Mouse (Mus musculus): ENCODE results near the gene Gbp2. TPM values are rescaled to one million over a fixed set of nuclear protein-coding genes. Genes with fewer than 3 reads are reported as not detected.
A peak's percentile ranks its signal among the peaks of the same experiment; 100 is the strongest.

Gbp2 gene
- 0.98 and 1.6 TPM in 2 replicates for polyA plus RNA-seq (2015; fragmentation: Nextera tagmentation; extraction: Ambion mirVana)

- ATAC-seq (ENCODE audit: extremely low read depth, insufficient number of reproducible peaks, low FRiP score, low TSS enrichment) = no peak; the same call in 1 of the 2 replicates
- peak within 1 kb of the TSS; percentile 42 for H3K4me3 ChIP-seq
- H3K27ac ChIP-seq (replicated peaks) = peak within 1 kb of the TSS; percentile 29; the same call in 1 of the 2 replicates
- H3K4me1 ChIP-seq = peaks cover 12% of the 10 kb centered on the region
- H3K36me3 ChIP-seq = no peaks in the 10 kb centered on the region
- 47% methylated on average over 4 of the region's 4 CpGs for WGBS
- peak within 1 kb of the TSS; percentile 66 for H3K4me2 ChIP-seq
- H3K9me3 ChIP-seq = no peaks in the 10 kb centered on the region
- peak within 1 kb of the TSS; percentile 50 for H3K9ac ChIP-seq
- H3K27me3 ChIP-seq (replicated peaks) = no peaks in the 10 kb centered on the region
Observed at GRCm38 (mm10) chr3:142620111-142620955, at the start of gene Gbp2. Gene Gbp2 (plus strand): TSS chr3:142620602.

- no peak for ATAC-seq (ENCODE audit: extremely low read depth, insufficient number of reproducible peaks, low FRiP score, low TSS enrichment)
- Histone ChIP-seq H3K4me2 (no peak overlapping the region), H3K36me3 (no peaks in the 10 kb centered on the region), H3K9ac (no peak overlapping the region), H3K27me3 (replicated peaks) (no peaks in the 10 kb centered on the region), H3K4me1 (no peaks in the 10 kb centered on the region), H3K9me3 (no peaks in the 10 kb centered on the region), H3K27ac (replicated peaks) (no peak overlapping the region), H3K4me3 (no peak overlapping the region)
- whole genome bisulfite sequencing = 85% methylated on average over 4 of the region's 4 CpGs
Observed at GRCm38 (mm10) chr3:142570738-142571137, 49.7 kb upstream of the Gbp2 start.

- Histone ChIP-seq H3K36me3 (no peaks in the 10 kb centered on the region), H3K9ac (no peak overlapping the region), H3K27me3 (replicated peaks) (no peaks in the 10 kb centered on the region), H3K4me2 (no peak overlapping the region), H3K4me3 (no peak overlapping the region), H3K9me3 (no peaks in the 10 kb centered on the region), H3K4me1 (no peaks in the 10 kb centered on the region), H3K27ac (replicated peaks) (no peak overlapping the region)
- no peak for ATAC-seq (ENCODE audit: extremely low read depth, insufficient number of reproducible peaks, low FRiP score, low TSS enrichment)
- WGBS = 63% methylated on average over 3 of the region's 3 CpGs
Observed at GRCm38 (mm10) chr3:142577108-142577507, 43.3 kb upstream of the Gbp2 start.

DNA sequence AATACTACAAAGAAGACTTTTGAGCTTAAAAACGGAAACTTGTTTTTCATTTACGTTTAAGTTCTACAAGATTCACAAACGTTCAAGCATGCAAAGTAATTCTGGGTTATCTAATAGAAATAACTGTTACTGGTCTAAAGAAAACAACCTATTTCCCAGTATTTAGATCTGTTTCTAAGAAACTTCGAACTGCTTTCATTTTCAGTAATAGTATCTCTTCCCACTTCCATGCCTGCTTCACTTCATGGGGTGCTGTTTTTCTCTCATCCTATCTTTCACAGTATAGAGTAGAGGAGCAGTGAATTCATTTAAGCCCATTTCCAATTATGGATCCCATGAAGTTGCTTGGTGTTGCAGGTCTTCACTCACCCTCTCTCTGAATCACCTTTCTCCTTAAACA is 42.1 kb upstream of the Gbp2 start:
- H3K27me3 ChIP-seq (replicated peaks) = no peaks in the 10 kb centered on the region
- WGBS = 74% methylated on average over 4 of the region's 4 CpGs
- H3K9me3 ChIP-seq = no peaks in the 10 kb centered on the region
- no peak for ATAC-seq (ENCODE audit: extremely low read depth, insufficient number of reproducible peaks, low FRiP score, low TSS enrichment)
- H3K27ac ChIP-seq (replicated peaks) = no peak overlapping the region
- H3K36me3 ChIP-seq = no peaks in the 10 kb centered on the region
- no peak overlapping the region for H3K9ac ChIP-seq
- no peak overlapping the region for H3K4me3 ChIP-seq
- no peaks in the 10 kb centered on the region for H3K4me1 ChIP-seq
- H3K4me2 ChIP-seq = no peak overlapping the region

- 72% methylated on average over 4 of the region's 4 CpGs for WGBS
- H3K4me3 ChIP-seq = no peak overlapping the region
Observed at GRCm38 (mm10) chr3:142583067-142583466, 37.3 kb upstream of the Gbp2 start.

DNA sequence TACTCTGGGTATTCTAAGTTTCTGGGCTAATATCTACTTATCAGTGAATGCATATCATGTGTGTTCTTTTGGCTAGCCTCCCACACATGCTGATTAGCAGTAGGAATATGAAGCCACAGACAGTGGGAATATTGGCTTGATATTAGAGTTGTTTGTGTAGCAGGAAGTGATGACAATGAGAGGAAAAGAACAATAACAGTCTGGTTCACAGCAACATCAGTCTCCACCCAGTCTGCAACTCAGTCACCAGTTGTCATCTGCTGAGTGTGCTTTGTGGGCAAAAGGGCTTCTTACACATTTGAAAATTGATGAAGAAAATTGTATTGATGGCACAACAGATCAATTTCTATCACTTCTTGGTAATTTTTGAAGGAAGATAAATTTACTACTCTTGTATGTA is 33.0 kb upstream of the Gbp2 start:
- Histone ChIP-seq H3K9ac (no peak overlapping the region), H3K36me3 (no peaks in the 10 kb centered on the region), H3K9me3 (no peaks in the 10 kb centered on the region), H3K4me1 (no peaks in the 10 kb centered on the region), H3K4me2 (no peak overlapping the region), H3K27me3 (replicated peaks) (no peaks in the 10 kb centered on the region), H3K4me3 (no peak overlapping the region), H3K27ac (replicated peaks) (no peak overlapping the region)
- ATAC-seq (ENCODE audit: extremely low read depth, insufficient number of reproducible peaks, low FRiP score, low TSS enrichment) = no peak

More at GRCm38 (mm10) chr3:142583067-142583466, 37.3 kb upstream of the Gbp2 start:
- no peaks in the 10 kb centered on the region for H3K27me3 ChIP-seq (replicated peaks)
- H3K9me3 ChIP-seq = no peaks in the 10 kb centered on the region
- no peak overlapping the region for H3K9ac ChIP-seq
- no peaks in the 10 kb centered on the region for H3K36me3 ChIP-seq
- no peaks in the 10 kb centered on the region for H3K4me1 ChIP-seq
- no peak for ATAC-seq (ENCODE audit: extremely low read depth, insufficient number of reproducible peaks, low FRiP score, low TSS enrichment)
- no peak overlapping the region for H3K4me2 ChIP-seq
- H3K27ac ChIP-seq (replicated peaks) = no peak overlapping the region

DNA sequence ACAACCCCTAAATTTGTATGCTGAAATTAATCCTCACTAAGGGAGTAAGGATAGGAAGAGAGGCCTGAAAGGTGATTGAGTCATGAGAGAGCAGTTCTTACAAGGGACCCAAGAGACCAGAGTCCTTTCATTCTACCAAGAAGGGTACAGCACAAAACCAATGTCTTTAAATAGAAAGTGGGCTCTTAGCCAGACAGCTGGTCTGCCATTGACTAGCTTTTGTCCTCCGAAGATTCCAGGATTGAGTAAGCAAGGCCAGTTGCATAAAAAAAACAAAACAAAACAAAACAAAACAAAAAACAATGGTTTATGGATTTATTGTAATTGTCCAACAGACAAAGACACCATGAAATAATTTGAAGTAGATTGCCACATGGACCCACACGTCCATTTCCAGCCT is 31.5 kb upstream of the Gbp2 start:
- no peaks in the 10 kb centered on the region for H3K9me3 ChIP-seq
- no peaks in the 10 kb centered on the region for H3K27me3 ChIP-seq (replicated peaks)
- WGBS = 64% methylated on average over 2 of the region's 2 CpGs
- H3K27ac ChIP-seq (replicated peaks) = no peak overlapping the region
- no peak overlapping the region for H3K4me2 ChIP-seq
- no peaks in the 10 kb centered on the region for H3K36me3 ChIP-seq
- H3K4me3 ChIP-seq = no peak overlapping the region
- no peaks in the 10 kb centered on the region for H3K4me1 ChIP-seq
- no peak overlapping the region for H3K9ac ChIP-seq
- ATAC-seq (ENCODE audit: extremely low read depth, insufficient number of reproducible peaks, low FRiP score, low TSS enrichment) = no peak

GRCm38 (mm10) chr3:142590431-142591067 is 29.9 kb upstream of the Gbp2 start:
- H3K4me3 ChIP-seq = no peak overlapping the region
- no peak overlapping the region for H3K27ac ChIP-seq (replicated peaks)
- H3K4me1 ChIP-seq = no peaks in the 10 kb centered on the region
- ATAC-seq (ENCODE audit: extremely low read depth, insufficient number of reproducible peaks, low FRiP score, low TSS enrichment) = no peak
- H3K27me3 ChIP-seq (replicated peaks) = no peaks in the 10 kb centered on the region
- H3K4me2 ChIP-seq = no peak overlapping the region
- H3K36me3 ChIP-seq = no peaks in the 10 kb centered on the region
- H3K9me3 ChIP-seq = no peaks in the 10 kb centered on the region
- H3K9ac ChIP-seq = no peak overlapping the region
- WGBS = 67% methylated on average over 4 of the region's 4 CpGs

DNA sequence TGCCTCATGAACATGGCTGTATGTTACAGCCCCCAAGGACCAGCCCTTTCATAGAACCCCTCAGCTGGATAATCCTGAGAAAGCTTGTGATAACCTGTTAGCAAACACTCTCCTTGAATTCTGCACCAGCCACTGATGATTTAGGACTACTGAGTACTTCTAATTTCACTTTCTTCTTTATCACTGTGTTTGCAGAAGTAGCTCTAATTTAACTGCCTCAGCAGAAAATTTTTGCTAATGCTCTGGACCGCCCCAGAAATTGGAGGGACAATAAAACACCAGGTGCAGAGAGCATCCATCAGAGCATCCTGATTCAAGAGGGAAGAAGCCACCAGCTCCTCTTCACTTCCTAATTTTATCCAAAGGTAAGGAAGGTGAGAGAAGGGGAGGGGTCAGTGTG is 25.9 kb upstream of the Gbp2 start, which contains the start of gene Gbp2b:
Gene Gbp2b (plus strand): TSS at position 301 of the 400 bp plus-strand sequence.
- ATAC-seq (ENCODE audit: extremely low read depth, insufficient number of reproducible peaks, low FRiP score, low TSS enrichment) = no peak
- Histone ChIP-seq H3K4me1 (no peaks in the 10 kb centered on the region), H3K27ac (replicated peaks) (no peak within 1 kb of the TSS), H3K36me3 (no peaks in the 10 kb centered on the region), H3K9ac (no peak within 1 kb of the TSS), H3K27me3 (replicated peaks) (no peaks in the 10 kb centered on the region), H3K4me2 (no peak within 1 kb of the TSS), H3K4me3 (no peak within 1 kb of the TSS), H3K9me3 (no peaks in the 10 kb centered on the region)
- WGBS = 64% methylated on average over 1 of the region's 1 CpGs

DNA sequence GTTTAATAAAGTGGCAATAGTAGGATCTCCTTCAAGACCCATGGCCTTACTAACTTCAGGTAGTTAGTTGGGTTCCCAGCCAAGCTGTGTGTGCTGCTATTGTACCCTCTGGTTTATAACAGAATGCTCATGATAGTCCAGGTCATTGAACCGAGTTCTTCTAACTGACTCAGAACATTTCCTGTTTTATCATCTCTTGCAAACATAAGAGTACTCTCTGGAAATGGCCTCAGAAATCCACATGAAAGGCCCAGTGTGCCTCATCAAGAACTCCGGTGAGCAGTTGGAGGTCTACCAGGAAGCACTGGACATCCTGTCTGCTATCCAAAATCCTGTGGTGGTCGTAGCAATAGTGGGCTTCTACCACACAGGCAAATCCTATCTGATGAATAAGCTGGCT is 22.5 kb upstream of the Gbp2 start:
- Histone ChIP-seq H3K9ac (no peak overlapping the region), H3K27me3 (replicated peaks) (no peaks in the 10 kb centered on the region), H3K4me2 (no peak overlapping the region), H3K36me3 (no peaks in the 10 kb centered on the region), H3K4me1 (no peaks in the 10 kb centered on the region), H3K9me3 (no peaks in the 10 kb centered on the region), H3K27ac (replicated peaks) (no peak overlapping the region), H3K4me3 (no peak overlapping the region)
- 56% methylated on average over 3 of the region's 3 CpGs for WGBS
- ATAC-seq (ENCODE audit: extremely low read depth, insufficient number of reproducible peaks, low FRiP score, low TSS enrichment) = no peak

DNA sequence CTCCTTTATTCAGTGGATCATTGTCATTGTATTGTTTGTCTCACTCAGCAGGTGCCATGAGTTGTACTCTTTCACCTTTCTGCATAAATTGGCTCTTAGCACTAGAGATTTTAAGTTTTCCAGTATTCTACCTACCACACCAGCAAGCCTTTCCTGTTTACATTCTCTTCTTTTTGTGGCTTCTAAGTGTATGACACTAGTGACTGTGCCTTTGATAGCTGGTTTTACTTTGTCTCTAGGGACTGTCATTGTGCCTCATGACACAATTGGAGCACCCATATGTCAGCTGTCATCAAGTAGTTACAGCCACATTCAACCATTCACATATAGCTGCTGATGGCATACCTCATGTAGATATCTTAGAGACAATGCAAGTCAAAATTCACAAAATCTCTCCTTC is 18.7 kb upstream of the Gbp2 start:
- Histone ChIP-seq H3K4me2 (no peak overlapping the region), H3K9ac (no peak overlapping the region), H3K27ac (replicated peaks) (no peak overlapping the region), H3K4me1 (no peaks in the 10 kb centered on the region), H3K4me3 (no peak overlapping the region), H3K27me3 (replicated peaks) (no peaks in the 10 kb centered on the region), H3K36me3 (no peaks in the 10 kb centered on the region), H3K9me3 (no peaks in the 10 kb centered on the region)
- no peak for ATAC-seq (ENCODE audit: extremely low read depth, insufficient number of reproducible peaks, low FRiP score, low TSS enrichment)

DNA sequence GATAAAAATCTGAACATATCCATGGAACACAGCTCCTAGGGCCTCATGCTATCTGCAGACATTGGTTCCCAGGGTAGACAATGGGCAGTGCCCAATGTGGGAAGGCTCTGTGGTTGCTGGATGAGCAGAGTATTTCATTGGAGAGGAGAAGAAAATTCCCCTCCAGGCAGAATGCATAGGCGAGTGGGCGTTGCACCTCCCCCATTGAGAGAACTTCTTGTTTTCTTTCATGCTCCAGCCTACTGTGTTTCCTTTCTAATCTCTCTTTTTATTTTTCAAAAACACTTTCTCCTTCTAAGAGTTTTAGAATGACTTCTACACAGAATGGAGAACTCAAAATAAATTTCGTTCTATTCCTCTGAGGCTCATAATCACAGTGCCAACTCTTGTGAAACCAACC is 1.7 kb upstream of the Gbp2 start:
- 80% methylated on average over 3 of the region's 3 CpGs for WGBS
- no peaks in the 10 kb centered on the region for H3K9me3 ChIP-seq
- H3K27me3 ChIP-seq (replicated peaks) = no peaks in the 10 kb centered on the region
- H3K36me3 ChIP-seq = no peaks in the 10 kb centered on the region
- no peak for ATAC-seq (ENCODE audit: extremely low read depth, insufficient number of reproducible peaks, low FRiP score, low TSS enrichment)
- no peak overlapping the region for H3K27ac ChIP-seq (replicated peaks)
- H3K9ac ChIP-seq = no peak overlapping the region
- no peak overlapping the region for H3K4me2 ChIP-seq
- peaks cover 12% of the 10 kb centered on the region for H3K4me1 ChIP-seq
- no peak overlapping the region for H3K4me3 ChIP-seq
